Mouse (Mus musculus) lung, embryonic 14.5 days (tissue): ENCODE measurements at regions not wholly inside any gene's neighbourhood (a gene's known extent, or its start where the extent isn't known, plus 50 kb on each side); places are given as distances from the start of the nearest gene placed in this dataset.
A peak's percentile ranks its signal among the peaks of the same experiment; 100 is the strongest.

ENCODE experiments used
- ATAC-seq: fragments of 200-750 bp; cut with Nextera tagmentation; 2 replicates; pipeline ENCODE4 v1.8.0; 2017; ENCODE audit warnings: mild to moderate bottlenecking, moderate TSS enrichment, moderate library complexity; ENCODE audit not compliant: insufficient read depth
- DNase-seq: peaks from one replicate; pipeline ENCODE4 v3.0.0-alpha.2; 2015
- H3K27ac ChIP-seq: fragments of 300-500 bp; sonication (generic); 2 replicates; pipeline ENCODE4 v1.5.1; 2014; ENCODE audit warnings: low read depth, mild to moderate bottlenecking, moderate library complexity
- H3K27me3 ChIP-seq: fragments of 300-500 bp; sonication (generic); 2 replicates; pipeline ENCODE4 v1.6.1; 2014; ENCODE audit warnings: low read length, control low read depth; ENCODE audit not compliant: insufficient read depth
- H3K36me3 ChIP-seq: fragments of 300-500 bp; sonication (generic); 2 replicates; pipeline ENCODE4 v1.6.1; 2014; ENCODE audit warnings: control low read depth; ENCODE audit not compliant: insufficient read depth
- H3K4me1 ChIP-seq: fragments of 300-500 bp; sonication (generic); 2 replicates; pipeline ENCODE4 v1.6.1; 2014; ENCODE audit warnings: antibody characterized with exemption, control low read depth; ENCODE audit not compliant: insufficient read depth
- H3K4me2 ChIP-seq: fragments of 300-500 bp; sonication (generic); 2 replicates; pipeline ENCODE4 v1.6.1; 2014; ENCODE audit warnings: mild to moderate bottlenecking
- H3K4me3 ChIP-seq: fragments of 300-500 bp; sonication (generic); 2 replicates; pipeline ENCODE4 v1.5.1; 2014; ENCODE audit warnings: low read depth, low read length
- H3K9ac ChIP-seq: fragments of 300-500 bp; sonication (generic); 2 replicates; pipeline ENCODE4 v1.6.1; 2014
- H3K9me3 ChIP-seq: fragments of 300-500 bp; sonication (generic); 2 replicates; pipeline ENCODE4 v1.6.1; 2016; ENCODE audit warnings: low read depth, low read length, control low read depth
- CTCF ChIP-seq: IDR thresholded peaks from 2 replicates; pipeline ENCODE4 v1.5.1; 2016; ENCODE audit warnings: antibody characterized with exemption, low read depth
- WGBS: fragments of 180-500 bp; shearing (Covaris S2); extraction: QIAGEN DNeasy Blood & Tissue Kit; methylation state at CpG from one replicate; pipeline ENCODE4 v1.1.7; 2014; 5-methylcytosine and 5-hydroxymethylcytosine counted together

- TF ChIP-seq CTCF = no peak
- Histone ChIP-seq H3K9ac (no peak overlapping the region), H3K36me3 (no peaks in the 10 kb centered on the region), H3K4me2 (no peak overlapping the region), H3K4me1 (no peaks in the 10 kb centered on the region), H3K9me3 (no peaks in the 10 kb centered on the region), H3K4me3 (no peak overlapping the region), H3K27me3 (no peaks in the 10 kb centered on the region), H3K27ac (no peak overlapping the region)
- 68% methylated on average over 9 of the region's 9 CpGs for WGBS
- ATAC-seq (no peak), DNase-seq (no peak)
These were observed 822.9 kb downstream of the Sorcs1 start for GRCm38 (mm10) chr19:49855481-49856035.

DNA sequence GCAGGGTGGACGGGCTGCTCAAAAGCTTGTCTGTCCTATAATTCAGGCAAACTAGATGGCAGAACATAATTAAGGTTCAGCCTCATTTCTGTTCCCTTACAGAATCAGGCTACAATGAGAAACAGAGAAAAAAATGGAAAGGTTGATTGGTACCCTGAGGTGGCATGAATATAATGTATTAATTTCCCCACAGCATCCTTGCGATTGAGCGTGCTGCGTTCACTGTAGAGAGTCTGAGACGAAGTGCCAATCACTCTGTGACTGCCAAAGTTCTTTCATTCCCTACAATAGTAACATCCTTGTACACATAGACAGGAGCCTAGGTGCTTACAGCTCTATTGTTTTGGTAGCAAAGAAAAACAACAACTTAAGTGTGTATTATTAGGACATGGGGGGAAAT, 836.5 kb downstream of the Sorcs1 start:
- DNase-seq (no peak), ATAC-seq (no peak)
- TF ChIP-seq CTCF = no peak
- Histone ChIP-seq H3K4me2 (no peak overlapping the region), H3K27ac (no peak overlapping the region), H3K36me3 (no peaks in the 10 kb centered on the region), H3K4me3 (no peak overlapping the region), H3K9ac (no peak overlapping the region), H3K4me1 (no peaks in the 10 kb centered on the region), H3K9me3 (no peaks in the 10 kb centered on the region), H3K27me3 (no peaks in the 10 kb centered on the region)
- 96% methylated on average over 5 of the region's 5 CpGs for WGBS

DNA sequence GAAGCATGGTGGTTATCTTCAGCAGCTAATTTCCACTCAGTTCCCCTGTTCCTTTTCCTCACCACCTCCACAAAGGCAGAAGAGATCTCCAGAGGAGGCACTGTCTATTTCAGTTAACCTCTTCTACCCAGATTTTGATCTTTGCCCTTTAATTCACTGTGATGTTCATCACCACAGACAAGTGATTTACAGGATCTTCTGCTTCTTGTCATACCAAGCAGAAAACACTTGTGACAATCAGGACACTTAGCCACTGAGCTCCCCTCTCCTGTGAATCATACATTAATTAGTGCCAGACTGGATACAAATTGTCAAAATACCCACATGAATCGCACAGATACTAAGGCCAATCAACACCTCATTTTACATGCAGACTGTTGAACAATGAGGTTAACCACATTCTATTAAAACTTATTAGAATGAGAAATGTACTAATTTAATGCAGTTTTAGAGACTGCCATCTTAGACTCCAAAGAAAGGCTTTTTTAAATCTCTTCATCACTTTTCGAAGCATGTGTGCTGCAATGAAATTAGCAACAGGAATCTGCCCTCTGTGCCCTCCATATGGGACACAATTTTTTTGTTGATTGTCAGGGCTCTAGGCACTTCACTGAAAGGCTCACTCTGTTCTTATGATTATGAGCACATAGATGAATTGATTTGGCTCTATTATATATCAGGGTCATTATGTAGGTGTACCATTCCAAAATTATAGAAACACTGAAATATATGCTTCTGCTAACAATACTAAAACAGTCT, 839.1 kb downstream of the Sorcs1 start:
- no peak overlapping the region for H3K9ac ChIP-seq
- DNase-seq = no peak
- TF ChIP-seq CTCF = no peak
- H3K9me3 ChIP-seq = no peaks in the 10 kb centered on the region
- H3K27me3 ChIP-seq = no peaks in the 10 kb centered on the region
- no peak overlapping the region for H3K27ac ChIP-seq
- H3K4me1 ChIP-seq = no peaks in the 10 kb centered on the region
- 72% methylated on average over 2 of the region's 2 CpGs for WGBS
- H3K36me3 ChIP-seq = no peaks in the 10 kb centered on the region
- no peak overlapping the region for H3K4me2 ChIP-seq
- ATAC-seq = no peak
- no peak overlapping the region for H3K4me3 ChIP-seq

- no peaks in the 10 kb centered on the region for H3K9me3 ChIP-seq
- ATAC-seq = peak; percentile 94
- H3K4me2 ChIP-seq = peak overlapping the region; percentile 32; the same call in 1 of the 2 replicates
- no peak overlapping the region for H3K4me3 ChIP-seq
- peak; percentile 62 for DNase-seq
- H3K9ac ChIP-seq = no peak overlapping the region
- no peaks in the 10 kb centered on the region for H3K36me3 ChIP-seq
- peak overlapping the region; percentile 42 for H3K27ac ChIP-seq
- H3K4me1 ChIP-seq = no peaks in the 10 kb centered on the region
- WGBS = 8% methylated on average over 6 of the region's 6 CpGs
- no peaks in the 10 kb centered on the region for H3K27me3 ChIP-seq
- TF ChIP-seq CTCF = no peak
These were observed 847.5 kb downstream of the Sorcs1 start for GRCm38 (mm10) chr19:49830918-49831317.

DNA sequence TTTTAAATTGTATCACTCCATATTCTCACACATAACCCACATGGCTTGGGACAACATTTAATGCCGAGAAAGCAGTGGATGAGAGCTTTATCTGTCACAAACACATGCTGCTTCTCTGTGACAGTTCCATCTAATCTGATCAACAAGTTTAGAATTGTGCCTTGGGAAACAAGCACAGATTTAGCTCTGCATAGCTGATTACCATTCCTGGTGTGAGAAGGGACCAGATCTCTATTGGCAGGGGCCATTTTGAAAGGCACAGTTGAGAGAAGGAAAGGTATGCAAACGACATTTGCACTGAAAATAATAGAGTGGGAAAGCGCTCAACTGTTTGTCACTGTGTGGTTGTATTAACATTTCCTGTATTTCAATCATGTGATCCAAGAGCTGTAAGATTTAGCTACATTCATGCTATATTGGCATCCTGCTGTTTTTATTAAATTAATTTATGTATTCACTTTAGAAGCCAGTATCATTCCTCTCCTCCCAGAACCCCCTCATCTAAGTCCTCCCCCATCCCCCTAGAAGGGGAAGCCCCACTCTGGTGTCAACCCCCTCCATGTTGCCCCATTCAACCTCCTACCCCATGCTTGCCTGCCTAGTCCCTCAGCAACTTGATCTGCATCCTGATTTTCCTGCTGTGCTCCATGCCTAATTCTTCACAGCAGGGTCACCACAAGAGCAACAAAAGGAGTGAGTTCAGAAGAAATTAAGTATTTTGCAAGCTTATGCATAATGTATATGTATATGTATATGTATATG, 872.6 kb downstream of the Sorcs1 start:
- no peaks in the 10 kb centered on the region for H3K27me3 ChIP-seq
- no peak overlapping the region for H3K4me2 ChIP-seq
- no peak overlapping the region for H3K27ac ChIP-seq
- no peak overlapping the region for H3K4me3 ChIP-seq
- no peaks in the 10 kb centered on the region for H3K36me3 ChIP-seq
- ATAC-seq (no peak), DNase-seq (peak; percentile 8)
- no peaks in the 10 kb centered on the region for H3K9me3 ChIP-seq
- no peak for TF ChIP-seq CTCF
- H3K9ac ChIP-seq = no peak overlapping the region
- WGBS = 46% methylated on average over 3 of the region's 3 CpGs
- no peaks in the 10 kb centered on the region for H3K4me1 ChIP-seq
